Mouse (Mus musculus) heart, postnatal 0 days (tissue): ENCODE data around the gene Pdzrn3. TPM values are rescaled to one million over a fixed set of nuclear protein-coding genes. Genes with fewer than 3 reads are reported as not detected.
A peak's percentile ranks its signal among the peaks of the same experiment; 100 is the strongest.

ENCODE experiments used
- ATAC-seq: fragments of 200-750 bp; cut with Nextera tagmentation; 2 replicates; pipeline ENCODE4 v1.8.0; 2017; ENCODE audit warnings: low read depth, moderate number of reproducible peaks, moderate library complexity; ENCODE audit not compliant: insufficient read depth
- DNase-seq: peaks from one replicate; pipeline ENCODE4 v3.0.0-alpha.2; 2016; ENCODE audit warnings: low spot score
- H3K27ac ChIP-seq: fragments of 300-500 bp; sonication (generic); 2 replicates; pipeline ENCODE4 v1.5.1; 2014; ENCODE audit warnings: low read depth, mild to moderate bottlenecking
- H3K27me3 ChIP-seq: fragments of 300-500 bp; sonication (generic); 2 replicates; pipeline ENCODE4 v1.6.1; 2014; ENCODE audit warnings: low read length, mixed read lengths; ENCODE audit not compliant: control insufficient read depth, insufficient read depth
- H3K36me3 ChIP-seq: fragments of 300-500 bp; sonication (generic); replicated peaks from 2 replicates; pipeline ENCODE4 v1.6.1; 2014; ENCODE audit warnings: low read length, mixed read lengths; ENCODE audit not compliant: control insufficient read depth, insufficient read depth
- H3K4me1 ChIP-seq: fragments of 300-500 bp; sonication (generic); 2 replicates; pipeline ENCODE4 v1.6.1; 2014; ENCODE audit warnings: antibody characterized with exemption; ENCODE audit not compliant: control insufficient read depth, insufficient read depth
- H3K4me2 ChIP-seq: fragments of 300-500 bp; sonication (generic); 2 replicates; pipeline ENCODE4 v1.6.1; 2014; ENCODE audit warnings: low read depth, mild to moderate bottlenecking, low read length, moderate library complexity
- H3K4me3 ChIP-seq: fragments of 300-500 bp; sonication (generic); 2 replicates; pipeline ENCODE4 v1.5.1; 2014; ENCODE audit warnings: low read depth, low read length
- H3K9ac ChIP-seq: fragments of 300-500 bp; sonication (generic); replicated peaks from 2 replicates; pipeline ENCODE4 v1.6.1; 2014; ENCODE audit warnings: low read depth, low read length, mixed read lengths
- H3K9me3 ChIP-seq: fragments of 300-500 bp; sonication (generic); replicated peaks from 2 replicates; pipeline ENCODE4 v1.6.1; 2016; ENCODE audit warnings: low read length; ENCODE audit not compliant: control insufficient read depth
- CTCF ChIP-seq: IDR thresholded peaks from 2 replicates; pipeline ENCODE4 v1.5.1; 2016; ENCODE audit warnings: antibody characterized with exemption, control low read depth, low read depth
- EP300 ChIP-seq: IDR thresholded peaks from 2 replicates; pipeline ENCODE4 v1.6.1; 2016; ENCODE audit warnings: antibody characterized with exemption, low read depth
- WGBS: fragments of 180-500 bp; shearing (Covaris S2); extraction: QIAGEN DNeasy Blood & Tissue Kit; methylation state at CpG from one replicate; pipeline ENCODE4 v1.1.7; 2014; 5-methylcytosine and 5-hydroxymethylcytosine counted together
- polyA plus RNA-seq: library from polyadenylated mRNA; unstranded; fragments of >200 nt; fragmentation: Nextera tagmentation; extraction: Ambion mirVana; gene quantifications from 2 replicates; pipeline ENCODE4 v1.2.1, GENCODE M21; 2015
- total RNA-seq: library from RNA; depleted of rRNA; stranded (reverse); fragments of >200 nt; gene quantifications from 2 replicates; pipeline ENCODE4 v1.2.3, GENCODE M21; 2014; ENCODE audit warnings: low replicate concordance

The Pdzrn3 gene
- total and polyA plus RNA-seq, 2 experiments from 2014 or later = 12.2 to 116 TPM

GRCm38 (mm10) chr6:101233680-101234079, 144.0 kb downstream of the Pdzrn3 start:
- no peak overlapping the region for H3K4me2 ChIP-seq
- WGBS = 35% methylated on average over 6 of the region's 6 CpGs
- H3K27me3 ChIP-seq = no peaks in the 10 kb centered on the region
- no peaks in the 10 kb centered on the region for H3K9me3 ChIP-seq
- H3K4me3 ChIP-seq = no peak overlapping the region
- TF ChIP-seq EP300 (no peak), CTCF (no peak)
- peaks cover 6% of the 10 kb centered on the region; the same call in 1 of the 2 replicates for H3K4me1 ChIP-seq
- H3K27ac ChIP-seq = no peak overlapping the region
- no peak for DNase-seq
- H3K9ac ChIP-seq = no peak overlapping the region
- peak; percentile 55 for ATAC-seq
- no peaks in the 10 kb centered on the region for H3K36me3 ChIP-seq

DNA sequence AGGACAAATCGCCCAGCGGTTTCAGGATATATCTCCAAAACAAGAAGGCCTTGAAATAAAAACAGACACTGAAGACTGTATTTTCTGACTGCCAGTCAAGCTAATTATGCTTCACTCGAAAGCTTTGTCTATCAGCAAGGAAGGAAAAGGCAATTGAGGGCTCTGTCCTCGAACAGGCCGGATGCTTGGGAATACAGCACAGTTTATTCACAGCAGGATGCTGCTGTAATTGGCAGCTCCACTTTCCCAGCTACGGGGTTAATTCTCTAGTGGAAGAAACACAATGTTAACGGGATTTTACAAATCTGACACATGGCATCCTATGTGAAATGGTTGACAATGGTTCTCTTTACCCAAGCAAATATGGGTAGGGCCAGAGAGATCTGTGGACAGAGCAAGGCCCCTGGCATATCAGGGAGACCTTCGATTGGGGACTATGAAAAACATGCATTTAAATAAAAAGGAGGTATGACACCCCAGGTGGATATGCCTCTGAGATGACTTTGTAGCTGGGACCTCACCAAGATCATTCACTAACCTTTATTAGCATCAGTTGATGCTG, 150.3 kb downstream of the Pdzrn3 start:
- ATAC-seq (no peak), DNase-seq (no peak)
- 59% methylated on average over 8 of the region's 8 CpGs for WGBS
- TF ChIP-seq CTCF = no peak
- no peak for TF ChIP-seq EP300
- H3K27me3 ChIP-seq = no peaks in the 10 kb centered on the region
- H3K27ac ChIP-seq = no peak overlapping the region
- H3K4me1 ChIP-seq = peaks cover 11% of the 10 kb centered on the region; the same call in 1 of the 2 replicates
- no peaks in the 10 kb centered on the region for H3K9me3 ChIP-seq
- H3K4me2 ChIP-seq = no peak overlapping the region
- no peak overlapping the region for H3K4me3 ChIP-seq
- H3K9ac ChIP-seq = no peak overlapping the region
- no peaks in the 10 kb centered on the region for H3K36me3 ChIP-seq

DNA sequence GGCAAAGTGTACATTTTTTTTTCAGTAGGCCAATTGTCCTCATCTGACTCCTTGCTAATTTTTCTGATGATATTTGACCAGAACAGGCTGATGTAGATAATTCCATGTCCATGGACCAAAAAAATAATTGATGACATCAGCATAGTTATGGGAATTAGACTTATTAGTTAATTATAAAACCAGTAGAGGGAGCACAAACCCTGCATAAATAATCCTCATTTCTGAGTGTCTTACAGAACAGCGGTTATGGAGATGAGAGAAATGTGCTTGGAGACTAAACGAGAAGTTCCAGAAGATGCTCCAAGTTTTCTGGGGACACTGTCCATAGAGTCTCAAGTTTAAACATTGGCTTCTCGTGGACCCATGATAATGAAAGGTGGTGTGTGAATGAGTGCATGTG, 157.4 kb downstream of the Pdzrn3 start:
- H3K9me3 ChIP-seq = no peaks in the 10 kb centered on the region
- H3K4me2 ChIP-seq = no peak overlapping the region
- no peaks in the 10 kb centered on the region for H3K27me3 ChIP-seq
- H3K9ac ChIP-seq = no peak overlapping the region
- no peak overlapping the region for H3K27ac ChIP-seq
- H3K4me1 ChIP-seq = peaks cover 17% of the 10 kb centered on the region; the same call in 1 of the 2 replicates
- no peak overlapping the region for H3K4me3 ChIP-seq
- no peaks in the 10 kb centered on the region for H3K36me3 ChIP-seq
- TF ChIP-seq CTCF (peak; percentile 23), EP300 (no peak)
- DNase-seq (no peak), ATAC-seq (no peak)
- WGBS = 60% methylated on average over 3 of the region's 3 CpGs

GRCm38 (mm10) chr6:101219004-101219403, 158.7 kb downstream of the Pdzrn3 start:
- Histone ChIP-seq H3K27me3 (no peaks in the 10 kb centered on the region), H3K4me2 (no peak overlapping the region), H3K4me3 (no peak overlapping the region), H3K36me3 (no peaks in the 10 kb centered on the region), H3K9me3 (no peaks in the 10 kb centered on the region), H3K27ac (no peak overlapping the region), H3K9ac (no peak overlapping the region), H3K4me1 (peaks cover 17% of the 10 kb centered on the region; the same call in 1 of the 2 replicates)
- no peak for TF ChIP-seq CTCF
- no peak for TF ChIP-seq EP300
- DNase-seq = no peak
- no peak for ATAC-seq
- 77% methylated on average over 3 of the region's 3 CpGs for WGBS

GRCm38 (mm10) chr6:101218197-101218596, 159.5 kb downstream of the Pdzrn3 start:
- no peak overlapping the region for H3K27ac ChIP-seq
- no peak overlapping the region for H3K4me2 ChIP-seq
- peaks cover 13% of the 10 kb centered on the region; the same call in 1 of the 2 replicates for H3K4me1 ChIP-seq
- ATAC-seq = no peak
- TF ChIP-seq CTCF = no peak
- no peak for TF ChIP-seq EP300
- 82% methylated on average over 4 of the region's 4 CpGs for WGBS
- no peak overlapping the region for H3K4me3 ChIP-seq
- no peak overlapping the region for H3K9ac ChIP-seq
- no peaks in the 10 kb centered on the region for H3K36me3 ChIP-seq
- DNase-seq = no peak
- H3K9me3 ChIP-seq = no peaks in the 10 kb centered on the region
- H3K27me3 ChIP-seq = no peaks in the 10 kb centered on the region

DNA sequence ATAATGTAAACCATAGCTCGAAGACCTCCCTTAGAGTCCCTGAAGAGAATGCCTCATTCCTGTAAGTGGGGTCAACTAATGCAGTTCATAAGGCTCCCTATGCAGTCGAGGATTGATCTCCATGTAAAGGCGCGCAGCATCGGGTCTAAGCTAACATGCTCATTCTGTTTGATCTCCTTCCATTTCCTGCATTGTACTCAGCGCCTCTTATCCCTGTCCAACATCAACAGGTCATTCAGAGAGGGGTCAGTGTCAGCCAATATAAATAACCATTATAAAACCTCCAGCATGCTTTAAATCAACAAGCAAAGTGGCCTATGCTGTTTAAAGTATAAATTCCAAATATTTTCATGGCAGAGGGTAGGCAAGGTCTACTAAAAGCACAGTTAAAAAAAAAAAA, 159.9 kb downstream of the Pdzrn3 start:
- no peak overlapping the region for H3K27ac ChIP-seq
- whole genome bisulfite sequencing = 69% methylated on average over 6 of the region's 6 CpGs
- no peak for ATAC-seq

More for the DNA sequence above, 159.9 kb downstream of the Pdzrn3 start:
- H3K27me3 ChIP-seq = no peaks in the 10 kb centered on the region
- H3K4me2 ChIP-seq = no peak overlapping the region
- no peak overlapping the region for H3K9ac ChIP-seq
- no peak overlapping the region for H3K4me3 ChIP-seq
- no peaks in the 10 kb centered on the region for H3K36me3 ChIP-seq
- no peak for DNase-seq
- TF ChIP-seq EP300 (no peak), CTCF (no peak)
- peaks cover 10% of the 10 kb centered on the region; the same call in 1 of the 2 replicates for H3K4me1 ChIP-seq
- no peaks in the 10 kb centered on the region for H3K9me3 ChIP-seq
